Mouse (Mus musculus): ENCODE measurements around the gene Poldip2. TPM values are rescaled to one million over a fixed set of nuclear protein-coding genes. Genes with fewer than 3 reads are reported as not detected.

The Poldip2 gene
- polyA plus RNA-seq, 1 experiment from 2014 or later = 130 TPM

Other genes with a start within 250 kb of the Poldip2 start
- 0.17 TPM in 1 of 2 replicates, not detected in the other for gene BC030499, start 221.4 kb upstream of the Poldip2 start, polyA plus RNA-seq (2014; fragmentation: Nextera tagmentation; extraction: Ambion mirVana)
- 31.7 and 32.8 TPM in 2 replicates for gene Spag5, start 210.7 kb upstream of the Poldip2 start, polyA plus RNA-seq (2014; fragmentation: Nextera tagmentation; extraction: Ambion mirVana)
- gene Aldoc, start 189.2 kb upstream of the Poldip2 start, polyA plus RNA-seq (2014; fragmentation: Nextera tagmentation; extraction: Ambion mirVana) = 11.2 and 12.4 TPM in 2 replicates
- gene Pigs, start 183.8 kb upstream of the Poldip2 start, polyA plus RNA-seq (2014; fragmentation: Nextera tagmentation; extraction: Ambion mirVana) = 58.7 and 61.8 TPM in 2 replicates
- gene Unc119, start 168.7 kb upstream of the Poldip2 start, polyA plus RNA-seq (2014; fragmentation: Nextera tagmentation; extraction: Ambion mirVana) = 44.9 and 48.1 TPM in 2 replicates
- gene Foxn1, start 125.6 kb upstream of the Poldip2 start, polyA plus RNA-seq (2014; fragmentation: Nextera tagmentation; extraction: Ambion mirVana) = 0.07 and 0.29 TPM in 2 replicates
- not detected in 2 replicates for gene Slc13a2, start 90.0 kb upstream of the Poldip2 start, polyA plus RNA-seq (2014; fragmentation: Nextera tagmentation; extraction: Ambion mirVana)
- gene Slc46a1, start 46.5 kb upstream of the Poldip2 start, polyA plus RNA-seq (2014; fragmentation: Nextera tagmentation; extraction: Ambion mirVana) = 7.8 and 8.0 TPM in 2 replicates
- gene Sarm1, start 14.4 kb upstream of the Poldip2 start, polyA plus RNA-seq (2014; fragmentation: Nextera tagmentation; extraction: Ambion mirVana) = 0.39 and 0.46 TPM in 2 replicates
- 0.54 and 4.6 TPM in 2 replicates for gene Vtn, start 13.1 kb upstream of the Poldip2 start, polyA plus RNA-seq (2014; fragmentation: Nextera tagmentation; extraction: Ambion mirVana)
- gene Sebox, start 8.7 kb upstream of the Poldip2 start, polyA plus RNA-seq (2014; fragmentation: Nextera tagmentation; extraction: Ambion mirVana) = not detected in 2 replicates
- gene Tmem199, start within 50 bp of the Poldip2 start, polyA plus RNA-seq (2014; fragmentation: Nextera tagmentation; extraction: Ambion mirVana) = 57.0 and 63.9 TPM in 2 replicates
- 81.1 and 92.5 TPM in 2 replicates for gene Tnfaip1, start 24.1 kb downstream of the Poldip2 start, polyA plus RNA-seq (2014; fragmentation: Nextera tagmentation; extraction: Ambion mirVana)
- gene Ift20, start 24.2 kb downstream of the Poldip2 start, polyA plus RNA-seq (2014; fragmentation: Nextera tagmentation; extraction: Ambion mirVana) = 107 and 114 TPM in 2 replicates
- 82.4 and 88.3 TPM in 2 replicates for gene Tmem97, start 38.6 kb downstream of the Poldip2 start, polyA plus RNA-seq (2014; fragmentation: Nextera tagmentation; extraction: Ambion mirVana)
- gene Nlk, start 185.2 kb downstream of the Poldip2 start, polyA plus RNA-seq (2014; fragmentation: Nextera tagmentation; extraction: Ambion mirVana) = 16.1 and 16.6 TPM in 2 replicates
- 31.0 and 34.0 TPM in 2 replicates for gene Ccnq, start 239.5 kb downstream of the Poldip2 start, polyA plus RNA-seq (2014; fragmentation: Nextera tagmentation; extraction: Ambion mirVana)

All from heart, embryonic 11.5 days (tissue).